Mouse (Mus musculus) retina, postnatal 1 day (tissue): ENCODE results near the gene Arhgap36.

Experiments
- DNase-seq: peaks from one replicate; pipeline ENCODE4 v3.0.0-alpha.2; 2012

Arhgap36 gene

GRCm38 (mm10) chrX:49463442-49463970 is at the start of gene Arhgap36:
Gene Arhgap36 (plus strand): TSS chrX:49463945.
- DNase-seq = no peak

- DNase-seq = no peak
These were observed 6.0 kb upstream of the Arhgap36 start for GRCm38 (mm10) chrX:49457781-49458180.

- peak; percentile 42 for DNase-seq
These were observed 6.7 kb downstream of the Arhgap36 start for GRCm38 (mm10) chrX:49470287-49471054.

GRCm38 (mm10) chrX:49479968-49480809 is 16.4 kb downstream of the Arhgap36 start:
- DNase-seq = peak; percentile 53

- peak; percentile 39 for DNase-seq
These were observed 17.1 kb downstream of the Arhgap36 start for GRCm38 (mm10) chrX:49480846-49481245.

GRCm38 (mm10) chrX:49489141-49489540 is 25.4 kb downstream of the Arhgap36 start:
- DNase-seq = no peak

- no peak for DNase-seq
These were observed 30.1 kb downstream of the Arhgap36 start for GRCm38 (mm10) chrX:49493739-49494449.
